Mouse (Mus musculus): ENCODE data around the gene Hsdl1.

The Hsdl1 gene

DNA sequence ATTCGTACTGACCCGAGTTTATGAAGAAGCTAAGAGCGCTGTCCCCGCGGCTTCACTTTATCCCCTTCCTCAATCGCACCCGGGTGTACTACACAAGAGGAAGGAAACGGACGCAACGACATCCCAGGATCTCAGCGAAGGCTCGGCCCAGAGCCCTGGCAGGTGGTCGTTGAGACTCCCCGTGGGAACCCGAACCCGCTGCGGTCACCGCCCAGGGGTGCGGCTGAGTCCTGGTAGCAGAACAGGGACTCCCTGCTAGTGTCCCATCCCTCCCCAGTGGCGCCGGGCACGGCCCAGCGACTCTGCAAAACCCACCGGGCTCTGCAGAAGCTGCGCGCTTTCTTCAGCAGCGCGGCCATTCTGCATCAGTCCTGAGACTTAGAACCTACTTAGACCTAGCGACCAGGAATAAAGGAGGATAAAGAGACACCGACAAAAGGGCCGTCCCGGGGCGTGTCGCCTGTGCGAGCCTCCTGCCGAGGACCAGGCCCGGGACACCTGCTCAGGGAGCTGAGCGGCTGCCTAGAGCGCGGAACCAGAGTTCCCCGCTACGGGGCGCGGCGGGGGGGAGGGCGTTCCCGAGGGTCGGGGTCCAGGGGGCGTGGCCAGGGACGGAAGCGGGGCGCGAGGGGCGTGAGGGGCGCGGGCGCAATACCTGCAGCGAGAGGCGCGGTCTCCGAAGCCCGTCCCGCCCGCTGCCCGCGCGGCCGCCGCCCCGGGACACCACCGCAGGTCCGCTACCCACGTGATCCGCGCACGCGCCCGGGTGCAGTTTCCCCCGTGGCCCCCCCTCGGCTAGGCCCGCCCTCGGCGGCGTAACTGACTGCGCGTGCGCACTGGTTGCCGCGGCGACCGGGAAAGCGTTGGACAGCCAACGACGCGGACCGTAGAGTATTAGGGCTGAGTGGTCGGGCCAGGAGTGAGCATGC lies at the start of gene Hsdl1, which contains the start of gene Dnaaf1:
Gene Hsdl1 (minus strand): TSS at position 747 of the 929 bp plus-strand sequence.
Gene Dnaaf1 (plus strand): TSS at position 799 of the 929 bp plus-strand sequence.
- in situ Hi-C loops (cut with MboI; ENCODE audit: low pct_unique_long_range_greater_than_20kb in 1 of 2, low sequenced_read_pairs in 2 of 2, unreplicated experiment in 1 of 2) = no loop called here

GRCm38 (mm10) chr8:119623744-119624143 lies 48.8 kb upstream of the Hsdl1 start:
- in situ Hi-C loops (cut with MboI; ENCODE audit: low pct_unique_long_range_greater_than_20kb in 1 of 2, low sequenced_read_pairs in 2 of 2, unreplicated experiment in 1 of 2) = no loop called here

GRCm38 (mm10) chr8:119623061-119623460 lies 48.1 kb upstream of the Hsdl1 start:
- in situ Hi-C loops (cut with MboI; ENCODE audit: low pct_unique_long_range_greater_than_20kb in 1 of 2, low sequenced_read_pairs in 2 of 2, unreplicated experiment in 1 of 2) = no loop called here

DNA sequence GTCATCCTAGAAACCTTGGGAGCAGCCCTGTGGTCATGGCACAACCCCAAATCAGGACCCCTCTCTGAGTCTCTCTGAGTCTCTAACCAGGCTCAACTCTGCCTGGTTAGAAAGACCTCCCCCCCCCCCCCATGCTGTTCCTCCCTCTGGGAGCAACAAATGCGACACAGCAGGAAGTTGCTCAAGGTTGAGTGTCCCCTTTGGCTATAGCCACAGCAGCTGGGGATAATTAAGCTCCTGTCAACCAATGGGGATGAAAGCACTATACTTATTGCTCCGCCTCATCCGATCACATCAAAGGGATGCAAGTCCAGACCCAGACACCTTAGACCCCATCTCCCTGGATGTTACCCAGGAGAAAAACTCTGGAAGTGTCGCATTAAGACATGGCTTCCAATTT lies 47.6 kb upstream of the Hsdl1 start:
- in situ Hi-C loops (cut with MboI; ENCODE audit: low pct_unique_long_range_greater_than_20kb in 1 of 2, low sequenced_read_pairs in 2 of 2, unreplicated experiment in 1 of 2) = no loop called here

DNA sequence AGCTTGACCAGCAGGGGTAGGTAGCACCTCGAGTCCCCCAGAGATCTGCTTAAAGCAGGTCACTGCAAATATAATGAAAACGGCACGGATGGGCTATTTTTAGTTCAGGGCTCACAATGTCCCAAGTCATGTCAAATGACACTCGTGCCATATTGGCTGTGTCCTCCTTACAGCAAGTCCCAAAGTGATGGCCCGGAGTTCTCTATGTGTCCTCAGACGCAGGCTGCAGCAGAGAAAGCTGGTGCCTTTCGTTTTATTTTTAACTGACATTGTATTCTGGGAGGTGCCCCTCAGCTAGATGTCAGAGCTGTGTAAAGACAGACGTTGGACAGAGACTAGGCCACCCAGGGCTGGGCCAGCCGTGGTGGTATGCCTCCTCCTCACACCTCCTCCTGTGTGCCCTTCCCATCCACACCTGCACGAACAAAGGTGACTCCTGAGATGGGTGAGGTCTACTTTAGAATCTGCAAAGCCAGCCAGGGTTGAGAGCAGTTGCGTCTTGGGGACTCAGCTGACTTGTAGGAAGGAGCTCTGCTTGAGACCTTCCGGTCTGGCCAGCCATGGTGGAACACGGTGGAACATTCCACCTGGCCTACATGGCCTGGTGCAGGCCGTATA lies 46.0 kb upstream of the Hsdl1 start:
- in situ Hi-C loops (cut with MboI; ENCODE audit: low pct_unique_long_range_greater_than_20kb in 1 of 2, low sequenced_read_pairs in 2 of 2, unreplicated experiment in 1 of 2) = no loop called here

GRCm38 (mm10) chr8:119620116-119620840 lies 45.3 kb upstream of the Hsdl1 start:
- in situ Hi-C loops (cut with MboI; ENCODE audit: low pct_unique_long_range_greater_than_20kb in 1 of 2, low sequenced_read_pairs in 2 of 2, unreplicated experiment in 1 of 2) = no loop called here

DNA sequence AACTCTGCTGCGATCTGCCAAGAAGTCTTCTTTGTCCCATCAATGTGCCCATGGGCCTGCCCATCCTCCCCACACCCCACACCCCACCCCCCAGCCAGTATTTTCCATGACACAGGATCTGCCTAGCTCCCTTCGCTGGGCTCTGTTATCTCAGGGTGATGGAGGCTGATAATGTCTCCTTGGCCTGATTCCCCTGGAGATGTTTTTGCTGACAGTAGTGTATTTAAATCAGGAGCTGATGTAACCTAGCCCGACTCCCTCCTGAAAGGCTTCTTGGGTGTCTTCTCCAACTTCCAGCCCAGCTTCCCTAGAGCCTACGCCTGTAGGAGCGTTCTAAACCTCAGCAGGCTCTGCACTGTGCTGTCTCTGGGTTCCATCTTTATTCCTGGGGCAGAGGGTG lies 43.9 kb upstream of the Hsdl1 start:
- in situ Hi-C loops (cut with MboI; ENCODE audit: low pct_unique_long_range_greater_than_20kb in 1 of 2, low sequenced_read_pairs in 2 of 2, unreplicated experiment in 1 of 2) = no loop called here

DNA sequence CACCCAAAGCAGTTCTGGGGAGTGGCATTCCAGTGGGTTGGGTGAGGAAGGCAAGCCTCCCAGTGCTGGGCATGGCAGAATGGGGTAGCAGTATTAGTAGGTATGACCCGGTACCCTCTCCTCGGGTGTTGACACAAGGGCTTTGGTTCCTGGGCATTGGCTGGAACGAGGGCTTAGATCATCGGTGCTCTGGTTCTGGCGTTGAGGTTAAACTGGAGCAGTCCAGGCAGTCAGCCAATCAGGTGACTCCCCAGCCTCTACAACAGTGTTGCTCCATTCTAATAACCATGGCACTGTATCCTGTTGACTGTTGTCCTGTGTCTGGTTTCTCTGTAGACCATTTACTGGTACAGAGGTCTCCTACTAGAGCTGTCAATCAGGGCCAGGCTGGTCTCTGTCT lies 42.6 kb upstream of the Hsdl1 start:
- in situ Hi-C loops (cut with MboI; ENCODE audit: low pct_unique_long_range_greater_than_20kb in 1 of 2, low sequenced_read_pairs in 2 of 2, unreplicated experiment in 1 of 2) = no loop called here

- in situ Hi-C loops (cut with MboI; ENCODE audit: low pct_unique_long_range_greater_than_20kb in 1 of 2, low sequenced_read_pairs in 2 of 2, unreplicated experiment in 1 of 2) = no loop called here
Observed at GRCm38 (mm10) chr8:119616811-119617210, 41.8 kb upstream of the Hsdl1 start.

- in situ Hi-C loops (cut with MboI; ENCODE audit: low pct_unique_long_range_greater_than_20kb in 1 of 2, low sequenced_read_pairs in 2 of 2, unreplicated experiment in 1 of 2) = no loop called here
Observed at GRCm38 (mm10) chr8:119616358-119616757, 41.4 kb upstream of the Hsdl1 start.

DNA sequence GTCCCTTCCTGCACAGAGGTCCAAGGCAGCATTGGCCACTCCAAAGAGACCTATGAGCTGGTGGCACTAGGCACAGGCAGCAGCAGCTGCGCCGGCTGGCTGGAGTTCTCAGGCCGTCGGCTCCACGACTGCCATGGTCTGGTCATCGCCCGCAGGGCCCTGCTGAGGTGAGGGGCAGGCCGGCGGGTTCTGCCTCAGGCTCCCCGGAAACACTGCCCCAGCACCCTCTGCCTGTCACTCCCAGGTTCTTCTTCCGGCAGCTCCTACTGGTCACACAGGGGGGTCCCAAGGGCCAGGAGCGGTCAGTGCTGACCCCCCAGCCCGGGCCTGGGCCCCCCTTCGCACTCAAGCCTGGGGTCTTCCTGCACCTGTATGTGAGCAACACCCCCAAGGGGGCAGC lies 40.1 kb upstream of the Hsdl1 start:
- in situ Hi-C loops (cut with MboI; ENCODE audit: low pct_unique_long_range_greater_than_20kb in 1 of 2, low sequenced_read_pairs in 2 of 2, unreplicated experiment in 1 of 2) = no loop called here

- in situ Hi-C loops (cut with MboI; ENCODE audit: low pct_unique_long_range_greater_than_20kb in 1 of 2, low sequenced_read_pairs in 2 of 2, unreplicated experiment in 1 of 2) = no loop called here
Observed at GRCm38 (mm10) chr8:119612471-119612870, 37.5 kb upstream of the Hsdl1 start, which contains the start of gene Adad2. Gene Adad2, plus strand, starts transcription at chr8:119612747.

DNA sequence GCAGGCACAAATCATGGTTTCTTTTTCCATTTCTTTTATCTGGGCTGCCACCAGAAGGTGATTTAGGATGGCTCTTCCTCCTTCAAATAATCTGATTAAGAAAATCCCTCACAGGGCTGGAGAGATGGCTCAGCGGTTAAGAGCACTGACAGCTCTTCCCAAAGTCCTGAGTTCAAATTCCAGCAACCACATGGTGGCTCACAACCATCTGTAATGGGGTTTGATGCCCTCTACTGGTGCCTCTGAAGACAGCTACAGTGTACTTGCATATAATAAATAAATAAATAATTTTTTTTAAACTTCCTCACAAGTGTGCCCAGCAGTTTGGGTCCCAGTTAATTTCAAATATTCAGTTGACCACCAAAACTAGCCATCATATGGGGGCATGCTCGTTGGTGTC lies 31.2 kb upstream of the Hsdl1 start:
- in situ Hi-C loops (cut with MboI; ENCODE audit: low pct_unique_long_range_greater_than_20kb in 1 of 2, low sequenced_read_pairs in 2 of 2, unreplicated experiment in 1 of 2) = loop anchor here in 1 of 2 experiments (5.0 to 10.0 kb wide), 2 partner anchors 161 to 194 kb away; partner anchors contain the start of gene Necab2

DNA sequence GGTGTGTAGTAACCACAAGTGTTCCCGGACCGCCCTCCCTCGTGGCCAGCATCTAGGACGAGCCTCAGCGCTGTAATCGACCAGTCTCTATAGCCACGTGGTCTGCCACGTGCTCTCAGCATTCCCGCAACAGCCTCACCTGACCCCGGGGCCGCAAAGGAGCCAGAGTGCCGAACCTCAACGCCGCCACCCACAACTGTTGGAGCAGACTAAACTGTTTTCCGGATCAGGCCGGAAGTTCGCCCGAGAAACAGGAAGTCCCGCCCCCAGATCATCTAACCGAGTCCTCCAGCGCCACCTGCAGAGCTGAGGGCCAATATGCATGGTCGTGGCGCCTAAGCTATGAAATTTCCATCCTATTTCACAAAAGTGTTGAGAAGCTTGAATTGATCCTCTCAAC lies 30.0 kb upstream of the Hsdl1 start, which contains the start of gene Taf1c:
Gene Taf1c (minus strand): TSS at position 227 of the 400 bp plus-strand sequence.
- in situ Hi-C loops (cut with MboI; ENCODE audit: low pct_unique_long_range_greater_than_20kb in 1 of 2, low sequenced_read_pairs in 2 of 2, unreplicated experiment in 1 of 2) = loop anchor here in 1 of 2 experiments (5.0 to 10.0 kb wide), 2 partner anchors 160 to 193 kb away; partner anchors contain the start of gene Necab2

DNA sequence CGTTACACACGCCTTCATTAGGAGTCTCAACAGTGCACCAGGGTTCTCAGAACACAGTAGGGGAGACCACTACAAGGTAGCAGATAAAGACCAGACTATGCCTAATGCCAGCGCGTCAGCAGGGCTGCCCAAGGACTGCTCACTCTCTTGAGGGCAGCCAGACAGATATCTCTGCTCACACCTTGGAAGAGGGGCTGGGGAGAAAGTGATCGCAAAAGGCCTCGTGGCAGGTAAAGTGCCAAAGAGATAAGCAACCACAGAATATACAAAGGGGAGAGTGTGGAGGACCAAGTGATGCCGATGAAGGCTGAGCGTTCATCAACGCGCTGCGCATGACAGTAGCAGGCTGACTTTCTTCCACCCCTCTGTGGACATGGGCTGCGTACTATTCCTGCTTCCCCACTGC lies 29.4 kb upstream of the Hsdl1 start:
- in situ Hi-C loops (cut with MboI; ENCODE audit: low pct_unique_long_range_greater_than_20kb in 1 of 2, low sequenced_read_pairs in 2 of 2, unreplicated experiment in 1 of 2) = loop anchor here in 1 of 2 experiments (10.0 kb wide), 1 partner anchor 160 kb away; the partner anchor contains the start of gene Necab2

DNA sequence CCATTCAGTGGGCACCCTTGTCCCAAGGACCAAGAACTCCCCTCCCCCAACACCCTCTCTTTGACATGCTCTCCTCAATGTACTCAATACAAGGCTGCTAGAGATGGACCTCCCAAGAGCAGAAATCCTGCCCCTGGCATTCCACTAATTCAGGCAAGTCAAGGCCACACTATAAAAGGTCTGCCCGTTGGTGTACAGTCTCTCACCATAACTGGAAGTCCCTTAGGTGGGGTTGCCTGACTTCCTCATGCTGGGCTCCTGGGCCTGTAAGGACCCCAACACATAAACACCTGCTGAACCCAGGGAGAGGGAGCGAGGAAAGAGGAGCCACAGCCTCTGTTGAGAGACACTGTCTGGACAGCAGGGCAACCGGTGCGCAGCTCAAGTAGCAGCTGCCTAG lies 28.8 kb upstream of the Hsdl1 start:
- in situ Hi-C loops (cut with MboI; ENCODE audit: low pct_unique_long_range_greater_than_20kb in 1 of 2, low sequenced_read_pairs in 2 of 2, unreplicated experiment in 1 of 2) = loop anchor here in 1 of 2 experiments (10.0 kb wide), 1 partner anchor 159 kb away; the partner anchor contains the start of gene Necab2

- in situ Hi-C loops (cut with MboI; ENCODE audit: low pct_unique_long_range_greater_than_20kb in 1 of 2, low sequenced_read_pairs in 2 of 2, unreplicated experiment in 1 of 2) = no loop called here
Observed at GRCm38 (mm10) chr8:119591456-119591855, 16.5 kb upstream of the Hsdl1 start.

GRCm38 (mm10) chr8:119590348-119590747 lies 15.4 kb upstream of the Hsdl1 start:
- in situ Hi-C loops (cut with MboI; ENCODE audit: low pct_unique_long_range_greater_than_20kb in 1 of 2, low sequenced_read_pairs in 2 of 2, unreplicated experiment in 1 of 2) = no loop called here

GRCm38 (mm10) chr8:119588844-119589243 lies 13.9 kb upstream of the Hsdl1 start:
- in situ Hi-C loops (cut with MboI; ENCODE audit: low pct_unique_long_range_greater_than_20kb in 1 of 2, low sequenced_read_pairs in 2 of 2, unreplicated experiment in 1 of 2) = no loop called here
